Mouse (Mus musculus) lung, embryonic 16.5 days (tissue): ENCODE measurements around the gene Srsf1. TPM values are rescaled to one million over a fixed set of nuclear protein-coding genes. Genes with fewer than 3 reads are reported as not detected.
A peak's percentile ranks its signal among the peaks of the same experiment; 100 is the strongest.

Source experiments
- ATAC-seq: fragments of 200-750 bp; cut with Nextera tagmentation; 2 replicates; pipeline ENCODE4 v1.8.0; 2017; ENCODE audit warnings: low read depth, mild to moderate bottlenecking, moderate library complexity
- H3K27ac ChIP-seq: fragments of 300-500 bp; sonication (generic); 2 replicates; pipeline ENCODE4 v1.5.1; 2014; ENCODE audit warnings: mild to moderate bottlenecking, control low read depth, low read length
- H3K27me3 ChIP-seq: fragments of 300-500 bp; sonication (generic); 2 replicates; pipeline ENCODE4 v1.6.1; 2014; ENCODE audit warnings: low read depth, low read length, mixed read lengths; ENCODE audit not compliant: control insufficient read depth, insufficient read depth
- H3K36me3 ChIP-seq: fragments of 300-500 bp; sonication (generic); 2 replicates; pipeline ENCODE4 v1.6.1; 2014; ENCODE audit warnings: low read length; ENCODE audit not compliant: control insufficient read depth, insufficient read depth
- H3K4me1 ChIP-seq: fragments of 300-500 bp; sonication (generic); replicated peaks from 2 replicates; pipeline ENCODE4 v1.6.1; 2014; ENCODE audit warnings: low read length, mixed read lengths; ENCODE audit not compliant: control insufficient read depth, insufficient read depth
- H3K4me2 ChIP-seq: fragments of 300-500 bp; sonication (generic); 2 replicates; pipeline ENCODE4 v1.6.1; 2014; ENCODE audit warnings: low read depth, low read length, control low read depth
- H3K4me3 ChIP-seq: fragments of 300-500 bp; sonication (generic); 2 replicates; pipeline ENCODE4 v1.5.1; 2014; ENCODE audit warnings: mild to moderate bottlenecking, low read length, control low read depth
- H3K9ac ChIP-seq: fragments of 300-500 bp; sonication (generic); 2 replicates; pipeline ENCODE4 v1.6.1; 2014; ENCODE audit warnings: low read length, control low read depth
- H3K9me3 ChIP-seq: fragments of 300-500 bp; sonication (generic); 2 replicates; pipeline ENCODE4 v1.6.1; 2016; ENCODE audit warnings: low read length; ENCODE audit not compliant: control insufficient read depth
- WGBS: fragments of 180-500 bp; shearing (Covaris S2); extraction: QIAGEN DNeasy Blood & Tissue Kit; methylation state at CpG from one replicate; pipeline ENCODE4 v1.1.7; 2014; 5-methylcytosine and 5-hydroxymethylcytosine counted together
- polyA plus RNA-seq: library from polyadenylated mRNA; unstranded; fragments of >200 nt; fragmentation: Nextera tagmentation; extraction: Ambion mirVana; gene quantifications from 2 replicates; pipeline ENCODE4 v1.2.1, GENCODE M21; 2015

The Srsf1 gene
- polyA plus RNA-seq, 1 experiment from 2014 or later: 272 TPM

DNA sequence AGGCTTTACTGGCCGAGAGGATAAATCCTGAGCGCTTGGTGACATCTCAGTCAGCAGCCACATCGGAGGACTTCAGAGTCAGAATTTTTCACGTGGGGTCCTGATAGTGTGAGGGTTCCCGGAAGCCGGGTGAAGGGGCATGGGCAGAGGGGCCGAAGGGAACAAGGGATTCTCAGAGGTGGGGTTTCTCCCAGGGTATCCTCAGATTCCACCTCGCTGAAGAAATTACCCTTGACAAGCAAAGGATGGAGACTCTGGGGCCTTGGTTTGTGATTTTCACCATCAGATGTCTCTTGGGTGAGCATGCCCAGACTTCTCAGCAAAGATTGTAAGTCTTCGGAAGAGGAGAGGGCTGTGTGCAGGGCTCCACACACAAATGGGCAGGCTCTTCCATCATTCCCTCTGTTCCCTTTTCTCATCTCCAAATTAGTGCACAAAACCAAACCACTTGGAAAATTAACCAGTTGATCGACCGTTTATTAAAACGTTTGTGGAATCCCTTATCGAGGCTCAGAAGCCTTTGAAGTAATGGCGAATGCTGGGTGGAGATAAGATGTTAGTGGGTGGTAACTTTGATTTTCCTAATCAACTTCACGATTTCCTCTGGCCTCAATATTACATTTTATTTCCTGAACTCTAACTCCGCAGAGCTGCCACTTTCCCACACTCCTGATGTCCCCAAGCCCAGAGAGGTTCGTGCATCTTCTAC, 51.0 kb downstream of the Srsf1 start, which contains the start of gene Cuedc1:
Cuedc1 (plus strand) TSS at position 38 of the 709 bp plus-strand sequence.
- Histone ChIP-seq H3K4me3 (peak within 1 kb of the TSS; percentile 71), H3K27me3 (no peaks in the 10 kb centered on the region; the same call in 1 of the 2 replicates), H3K27ac (peak within 1 kb of the TSS; percentile 84; the same call in 1 of the 2 replicates), H3K36me3 (no peaks in the 10 kb centered on the region), H3K4me2 (peak within 1 kb of the TSS; percentile 66), H3K9me3 (no peaks in the 10 kb centered on the region), H3K9ac (peak within 1 kb of the TSS; percentile 85), H3K4me1 (peaks cover 25% of the 10 kb centered on the region)
- no peak for ATAC-seq
- 22% methylated on average over 17 of the region's 17 CpGs for WGBS

DNA sequence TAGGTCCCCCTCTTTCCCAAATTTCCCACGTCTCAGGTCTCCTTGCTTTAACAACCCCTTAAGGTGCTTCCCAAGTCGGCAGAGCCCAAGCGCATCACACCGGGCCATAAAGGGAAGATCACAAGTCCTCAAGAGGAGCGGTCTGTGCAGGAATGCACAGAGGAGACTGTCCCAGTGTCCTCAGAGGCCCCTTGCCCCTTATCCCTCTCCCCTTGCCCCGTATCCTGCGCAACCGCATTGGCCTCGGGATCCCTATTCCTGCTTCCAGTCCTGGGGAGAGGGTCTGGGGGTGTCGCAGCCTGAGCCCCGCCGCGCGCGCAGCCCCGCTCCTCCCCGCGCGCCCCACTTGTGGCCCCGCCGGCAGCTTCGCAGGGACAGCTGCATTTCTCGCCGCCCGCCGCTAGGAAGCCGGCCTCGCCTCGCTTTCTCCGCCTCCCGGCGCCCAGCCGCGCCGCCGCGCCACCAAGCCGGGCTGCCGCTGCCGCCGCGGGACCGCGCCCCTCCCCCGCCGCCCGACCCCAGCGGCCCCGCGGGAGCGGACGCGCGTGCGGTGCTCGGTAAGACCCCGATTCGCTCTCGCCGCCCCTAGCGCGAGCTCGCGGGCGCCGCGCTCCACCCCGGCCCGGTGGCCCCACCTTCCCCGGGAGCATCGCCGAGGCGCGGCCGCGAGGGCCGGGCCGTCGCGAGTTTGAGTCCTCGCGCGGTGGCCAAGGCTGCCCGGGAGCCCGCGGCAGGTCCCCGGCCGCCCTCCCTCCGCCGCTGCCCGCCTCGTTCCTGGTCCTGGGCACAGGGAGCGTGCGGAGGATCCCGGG, 51.8 kb downstream of the Srsf1 start:
- peak; percentile 73 for ATAC-seq
- under 1% methylated on average over 49 of the region's 95 CpGs for whole genome bisulfite sequencing
- Histone ChIP-seq H3K36me3 (no peaks in the 10 kb centered on the region), H3K4me1 (peaks cover 25% of the 10 kb centered on the region), H3K4me3 (peak overlapping the region; percentile 71), H3K4me2 (peak overlapping the region; percentile 66), H3K27me3 (no peaks in the 10 kb centered on the region; the same call in 1 of the 2 replicates), H3K9ac (peak overlapping the region; percentile 85), H3K9me3 (no peaks in the 10 kb centered on the region), H3K27ac (peak overlapping the region; percentile 84)

DNA sequence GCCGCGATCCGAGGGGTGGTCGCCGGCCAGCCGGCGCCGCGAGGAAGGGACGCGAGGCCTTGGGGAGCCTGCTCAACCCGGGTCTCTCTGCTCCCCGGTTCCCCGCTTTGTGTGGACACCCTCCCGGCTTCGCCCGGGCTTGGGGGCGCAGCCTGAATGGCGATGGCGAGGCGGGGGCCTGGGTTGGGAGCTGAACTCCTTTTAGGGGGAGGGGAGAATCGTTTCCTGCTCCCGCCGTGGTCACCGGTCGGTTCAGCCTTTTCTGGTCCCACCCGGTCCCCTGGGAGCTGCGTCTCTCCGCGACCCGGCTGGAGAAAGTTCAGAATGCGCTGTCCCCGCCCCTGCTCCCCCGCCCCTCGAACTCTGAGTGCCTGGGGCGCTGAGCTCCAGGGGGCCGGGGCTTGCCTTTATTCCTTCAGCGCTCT, 52.4 kb downstream of the Srsf1 start:
- peak overlapping the region; percentile 85 for H3K9ac ChIP-seq
- no peaks in the 10 kb centered on the region for H3K36me3 ChIP-seq
- peak overlapping the region; percentile 66 for H3K4me2 ChIP-seq
- peak overlapping the region; percentile 84 for H3K27ac ChIP-seq
- H3K27me3 ChIP-seq: no peaks in the 10 kb centered on the region; the same call in 1 of the 2 replicates
- peak; percentile 74 for ATAC-seq
- WGBS: 0% methylated on average over 30 of the region's 38 CpGs
- H3K9me3 ChIP-seq: no peaks in the 10 kb centered on the region
- peaks cover 25% of the 10 kb centered on the region for H3K4me1 ChIP-seq
- peak overlapping the region; percentile 71 for H3K4me3 ChIP-seq

GRCm38 (mm10) chr11:88100170-88100569, 53.0 kb downstream of the Srsf1 start:
- Histone ChIP-seq H3K27me3 (no peaks in the 10 kb centered on the region; the same call in 1 of the 2 replicates), H3K9ac (no peak overlapping the region), H3K36me3 (no peaks in the 10 kb centered on the region), H3K27ac (no peak overlapping the region), H3K4me1 (peaks cover 25% of the 10 kb centered on the region), H3K9me3 (no peaks in the 10 kb centered on the region), H3K4me2 (peak overlapping the region; percentile 66), H3K4me3 (peak overlapping the region; percentile 71)
- WGBS: 32% methylated on average over 4 of the region's 4 CpGs
- no peak for ATAC-seq

Other genes starting within 250 kb of the Srsf1 start
- gene Lpo, start 219.1 kb upstream of the Srsf1 start, polyA plus RNA-seq: 0.23 TPM in 1 of 2 replicates, not detected in the other
- gene Mks1, start 194.2 kb upstream of the Srsf1 start, polyA plus RNA-seq: 14.7 and 15.5 TPM in 2 replicates
- not detected in 2 replicates for gene Epx, start 171.8 kb upstream of the Srsf1 start, polyA plus RNA-seq
- gene Olfr462, start 155.1 kb upstream of the Srsf1 start, polyA plus RNA-seq: not detected in 2 replicates
- not detected in 2 replicates for gene Olfr463, start 150.0 kb upstream of the Srsf1 start, polyA plus RNA-seq
- gene Olfr464, start 126.4 kb upstream of the Srsf1 start, polyA plus RNA-seq: not detected in 2 replicates
- 23.4 and 24.5 TPM in 2 replicates for gene Dynll2, start 59.8 kb upstream of the Srsf1 start, polyA plus RNA-seq
- gene Vezf1, start 20.9 kb downstream of the Srsf1 start, polyA plus RNA-seq: 32.9 and 38.2 TPM in 2 replicates
- 11.3 and 11.8 TPM in 2 replicates for gene Cuedc1, start 50.7 kb downstream of the Srsf1 start, polyA plus RNA-seq
- 50.6 and 55.5 TPM in 2 replicates for gene Mrps23, start 157.0 kb downstream of the Srsf1 start, polyA plus RNA-seq
- gene Ccdc182, start 246.7 kb downstream of the Srsf1 start, polyA plus RNA-seq: not detected in 2 replicates